Mouse (Mus musculus): ENCODE data around the gene Mdk. TPM values are rescaled to one million over a fixed set of nuclear protein-coding genes. Genes with fewer than 3 reads are reported as not detected.

The Mdk gene
- total RNA-seq (2021) = 10 to 100 TPM in 1 of 2 experiments, 1 to 10 TPM in 1; 6.7 to 11.6 TPM
- long read RNA-seq, experiment 1, partial matches to known transcripts = 1 of 6 reads
- long read RNA-seq, experiment 1, other reads (novel, unspliced or antisense) = 0 of 6 reads
- long read RNA-seq, experiment 2, partial matches to known transcripts = 1 of 3 reads
- long read RNA-seq, experiment 2, other reads (novel, unspliced or antisense) = 0 of 3 reads

DNA sequence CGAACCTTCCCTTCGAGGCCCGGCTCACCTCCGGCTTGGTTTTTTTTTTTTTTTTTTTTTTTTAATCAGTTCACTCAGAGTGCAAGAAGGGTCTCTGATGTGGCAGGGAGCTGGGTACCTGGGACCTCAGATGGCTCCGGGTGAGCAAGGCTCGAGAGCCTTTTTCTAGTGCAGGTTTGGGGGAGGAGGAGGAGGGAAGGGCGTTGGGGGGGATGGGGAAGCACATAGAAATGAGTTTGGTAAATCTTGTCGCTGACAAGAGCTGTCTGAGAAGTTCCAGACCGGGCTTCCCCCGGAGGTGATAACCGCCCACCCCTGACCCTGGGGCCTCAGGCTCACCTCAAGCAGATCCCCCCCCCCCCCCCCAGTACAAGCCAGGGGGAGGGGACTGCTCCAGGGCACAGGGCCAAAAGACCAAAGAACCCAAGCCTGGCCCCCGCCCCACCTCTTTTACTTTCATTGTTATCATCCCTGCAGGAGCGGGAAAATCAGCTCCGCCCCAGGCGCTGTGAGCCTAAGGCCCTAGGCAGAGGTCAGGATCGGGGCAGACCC lies at the start of gene Mdk:
Mdk (minus strand) TSS at position 138 of the 552 bp plus-strand sequence.
- DNase-seq = no peak

DNA sequence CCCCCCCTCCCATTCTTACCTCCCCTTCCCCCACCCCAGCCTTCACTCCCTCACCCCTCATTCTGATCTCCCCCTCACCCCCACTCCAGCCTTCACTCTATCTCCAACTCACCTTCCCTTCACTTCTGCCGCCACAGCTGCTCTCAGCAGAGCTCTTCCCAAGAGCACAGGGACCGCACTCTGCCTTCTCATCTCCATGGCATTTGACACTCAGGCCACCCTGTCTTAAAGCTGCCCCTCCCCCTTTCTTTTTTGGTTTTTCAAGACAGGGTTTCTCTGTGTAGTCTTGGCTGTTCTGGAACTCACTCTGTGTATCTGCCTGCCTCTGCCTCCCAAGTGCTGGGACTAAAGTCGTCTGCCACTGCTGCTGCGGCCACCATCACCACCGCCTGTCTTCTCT lies 48.7 kb upstream of the Mdk start:
- no peak for DNase-seq

DNA sequence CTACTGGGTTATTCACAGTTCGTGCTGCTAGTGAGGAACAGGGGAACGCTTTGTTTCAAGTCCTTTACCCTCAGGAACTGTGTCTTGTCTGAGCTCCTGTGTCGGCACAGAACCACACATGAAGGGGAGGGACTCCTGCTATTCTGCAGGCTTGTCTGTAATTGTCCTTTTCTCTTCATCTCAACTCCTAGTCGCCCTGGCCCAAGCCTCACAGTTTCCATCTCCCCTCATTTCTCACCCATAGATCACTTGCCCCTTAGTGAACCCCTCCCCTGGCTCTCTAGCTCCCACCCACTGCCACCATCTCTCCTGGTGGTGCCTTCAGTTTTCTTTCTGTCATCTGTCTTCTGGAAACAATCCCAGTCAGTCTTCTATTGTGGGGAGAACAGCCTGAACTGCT lies 48.1 kb upstream of the Mdk start:
- DNase-seq = no peak

DNA sequence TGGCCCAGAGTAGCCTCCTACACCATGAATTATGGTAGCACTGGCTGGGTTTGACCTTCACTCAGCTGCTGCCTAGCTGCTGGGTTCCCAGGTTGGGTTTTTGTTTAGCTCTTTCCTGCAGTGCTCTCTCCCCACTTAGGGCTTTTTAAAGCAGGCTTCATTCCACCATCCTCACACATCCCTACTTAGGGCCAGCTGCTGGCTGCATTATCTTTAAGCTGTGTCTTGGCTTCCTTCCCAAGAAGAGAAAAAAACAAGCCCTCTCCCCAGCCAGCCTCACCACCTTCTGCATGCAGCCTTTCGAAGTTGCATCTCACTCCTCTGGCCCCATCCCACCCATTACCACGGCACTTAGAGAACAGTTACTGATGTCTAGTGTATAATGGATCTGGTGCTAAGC lies 46.5 kb upstream of the Mdk start:
- DNase-seq = no peak

DNA sequence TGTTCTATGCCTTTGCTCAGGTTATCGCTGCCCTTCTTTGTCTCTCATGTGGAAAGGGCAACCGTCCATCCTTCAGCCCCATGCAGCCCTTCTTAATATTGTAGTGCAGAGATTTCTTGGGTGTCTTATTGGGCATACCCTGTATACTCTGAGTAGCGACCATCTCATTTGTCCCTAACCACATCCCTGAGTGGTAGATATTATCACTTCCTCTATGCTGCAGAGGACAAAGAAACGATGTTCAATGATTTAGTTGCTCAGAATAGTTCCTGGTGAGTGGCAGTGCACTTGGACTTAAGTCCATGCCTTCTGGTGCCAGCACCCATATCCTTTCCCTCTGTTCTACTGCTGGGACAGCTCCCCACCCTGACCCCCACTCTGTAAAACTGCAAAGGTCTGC lies 45.9 kb upstream of the Mdk start:
- DNase-seq = no peak

DNA sequence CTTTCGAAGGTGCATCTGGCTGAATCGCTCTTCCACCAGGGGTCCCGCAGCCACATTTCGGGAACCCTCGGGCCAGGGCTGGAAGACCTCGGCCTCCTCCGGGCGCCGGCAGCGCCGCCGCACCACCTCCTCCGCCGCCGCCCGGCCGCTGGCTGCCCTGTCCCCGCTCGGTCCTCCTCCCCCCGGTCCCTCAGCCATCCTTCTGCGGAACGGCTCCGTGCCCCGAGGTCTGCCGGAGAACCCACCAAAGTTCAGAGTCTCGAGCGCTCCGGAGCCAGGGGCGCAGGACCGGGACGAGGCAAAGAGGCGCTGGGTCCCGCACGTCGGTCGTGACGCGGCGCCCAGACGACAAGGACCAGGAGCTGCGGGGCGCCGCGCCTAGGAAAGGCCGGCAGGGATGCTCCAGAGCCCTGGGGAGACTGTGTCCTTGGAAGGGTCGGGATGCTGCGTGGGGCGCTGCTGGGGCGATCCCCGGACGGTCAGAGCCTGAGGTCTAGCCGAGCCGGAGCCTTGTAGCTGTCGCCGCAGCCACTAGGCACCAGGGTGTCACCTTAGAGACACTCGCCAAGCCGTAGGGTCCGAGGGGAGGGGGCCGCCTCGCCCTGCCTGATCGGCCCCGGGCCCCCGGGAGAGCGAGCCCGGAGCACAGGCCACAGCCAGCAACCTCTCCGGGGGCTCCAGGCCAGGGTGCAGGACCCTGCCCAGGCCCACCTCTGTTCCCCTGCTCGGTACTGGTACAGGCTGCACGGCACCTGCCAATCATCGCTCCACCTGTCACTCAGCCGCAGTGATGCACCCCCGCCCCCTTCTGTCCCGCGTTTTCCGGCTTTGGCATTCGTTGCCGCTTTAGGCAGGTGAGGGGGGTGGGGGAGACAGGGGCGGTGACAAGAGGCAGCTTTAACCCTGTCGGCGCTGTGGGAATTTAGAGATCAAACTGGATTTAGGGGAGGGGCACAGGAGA lies 43.8 kb upstream of the Mdk start, which contains the start of gene Dgkz:
Dgkz (minus strand) TSS at position 284 of the 961 bp plus-strand sequence.
- DNase-seq = no peak

DNA sequence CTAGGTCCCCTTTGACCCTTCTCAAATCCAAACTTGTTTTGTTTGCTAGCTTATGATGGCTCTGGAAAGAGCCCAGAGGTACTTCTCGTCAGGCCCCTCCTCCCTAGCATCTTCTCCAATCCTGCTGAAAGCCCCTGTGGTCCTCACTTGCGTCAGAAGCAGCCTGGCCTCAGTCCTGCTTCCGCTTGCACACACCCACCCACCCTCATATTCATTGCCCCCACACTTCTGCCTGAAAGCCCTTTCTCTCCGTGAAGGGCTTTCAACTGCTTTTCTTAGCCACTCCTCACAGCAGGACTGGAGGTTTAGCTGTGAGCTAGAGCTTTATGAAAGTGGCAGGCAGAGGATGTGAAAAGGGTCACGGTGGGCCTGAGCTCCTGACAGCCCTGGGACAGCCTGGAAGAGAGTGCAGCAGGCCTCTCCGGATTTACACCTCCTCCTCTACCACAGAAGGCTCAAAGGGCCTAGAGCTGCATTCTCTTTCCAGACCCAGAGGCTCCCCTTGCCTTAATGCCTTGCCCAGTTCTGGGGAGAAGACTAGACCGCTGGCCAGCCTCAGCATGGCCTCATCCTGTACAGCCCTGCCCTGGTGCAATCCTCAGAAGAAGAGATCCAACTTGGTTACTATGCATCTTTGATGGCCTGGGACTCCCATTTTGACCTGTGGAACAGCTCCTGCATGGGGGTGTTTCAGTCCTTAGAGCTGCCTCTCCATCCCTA lies 41.5 kb upstream of the Mdk start:
- DNase-seq = no peak

DNA sequence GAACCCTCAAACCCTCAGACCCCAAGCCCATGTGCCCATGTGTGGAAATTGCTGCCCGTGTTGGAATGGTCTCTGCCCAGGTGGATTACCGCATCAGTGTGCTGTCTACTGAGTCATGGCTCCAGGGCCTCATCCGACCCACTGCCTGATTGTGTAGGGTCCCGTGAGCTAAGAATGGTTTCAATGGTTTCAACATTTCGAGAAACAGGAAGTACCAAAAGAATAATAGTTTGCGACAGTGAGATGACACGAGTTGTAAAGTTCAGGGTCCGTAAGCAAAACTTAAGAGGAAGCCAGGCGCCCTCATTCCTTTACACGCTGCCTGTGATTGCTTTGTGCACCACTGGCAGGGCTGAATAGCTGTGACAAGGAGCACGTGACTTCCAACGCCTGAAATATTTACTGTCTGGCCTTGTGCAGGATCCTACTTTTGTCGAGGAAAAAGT lies 40.0 kb upstream of the Mdk start:
- DNase-seq = peak in 1 of 2 experiments; percentile 49

DNA sequence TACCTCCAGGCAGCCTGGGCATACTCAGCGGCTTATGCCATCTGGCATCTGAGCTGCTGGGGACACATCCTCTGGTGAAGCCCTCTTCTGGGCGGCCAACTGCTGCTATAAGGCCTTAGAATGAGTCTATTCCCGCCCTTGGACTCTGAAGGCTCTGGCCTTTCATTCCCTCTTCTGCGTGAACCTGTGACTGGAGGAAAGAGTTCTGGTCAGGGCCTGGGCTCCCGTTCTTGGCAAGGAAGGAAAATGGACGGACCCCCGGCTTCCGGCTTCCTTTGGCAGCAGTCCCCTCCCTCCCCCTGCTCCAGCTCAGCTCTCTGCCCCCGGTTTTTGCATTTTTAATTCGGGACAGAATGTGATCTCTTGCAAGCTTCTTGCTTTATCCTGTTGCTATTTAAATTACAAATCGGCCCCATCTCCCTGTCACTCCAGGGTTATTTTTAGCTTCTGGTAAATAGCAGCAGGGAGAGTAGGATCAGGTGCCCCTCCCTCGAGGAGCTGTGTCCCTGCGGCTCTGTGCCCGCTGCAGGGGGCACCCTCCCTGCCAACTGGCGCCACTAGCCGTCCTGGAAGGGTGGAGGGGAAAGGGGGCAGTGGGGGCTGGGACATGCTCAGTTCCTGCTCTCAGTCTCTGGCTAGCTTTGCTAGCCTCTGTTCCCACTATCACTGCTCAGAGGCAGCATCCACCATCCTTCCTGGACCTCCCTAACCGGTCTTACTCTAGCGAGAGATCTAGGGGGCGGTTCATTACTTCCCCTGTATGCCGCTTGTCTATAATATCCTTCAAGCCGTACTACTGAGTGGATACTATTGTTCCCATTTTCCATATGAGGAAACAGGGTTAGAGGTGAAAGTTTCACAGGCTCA lies 39.4 kb upstream of the Mdk start:
- DNase-seq = no peak

DNA sequence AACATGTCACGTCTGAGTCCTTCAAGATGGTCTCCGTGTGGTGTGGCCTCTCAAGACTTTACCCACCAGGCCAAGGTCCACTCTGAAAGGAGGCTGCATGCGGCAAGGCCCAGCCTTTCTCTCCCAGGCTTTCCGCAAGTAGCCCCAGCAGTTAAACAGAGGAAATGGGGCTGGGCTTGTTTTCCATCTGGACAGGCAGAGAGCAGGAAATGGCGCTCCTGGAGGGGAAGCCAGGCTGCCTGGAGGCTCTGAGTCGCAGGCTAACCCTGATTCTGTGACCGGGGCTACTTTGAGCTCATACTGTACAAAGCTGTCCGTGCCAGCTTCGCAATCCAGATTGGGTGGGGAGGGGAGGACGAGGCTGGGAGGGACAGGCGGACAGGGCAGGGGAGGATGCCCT lies 35.9 kb upstream of the Mdk start:
- no peak for DNase-seq

DNA sequence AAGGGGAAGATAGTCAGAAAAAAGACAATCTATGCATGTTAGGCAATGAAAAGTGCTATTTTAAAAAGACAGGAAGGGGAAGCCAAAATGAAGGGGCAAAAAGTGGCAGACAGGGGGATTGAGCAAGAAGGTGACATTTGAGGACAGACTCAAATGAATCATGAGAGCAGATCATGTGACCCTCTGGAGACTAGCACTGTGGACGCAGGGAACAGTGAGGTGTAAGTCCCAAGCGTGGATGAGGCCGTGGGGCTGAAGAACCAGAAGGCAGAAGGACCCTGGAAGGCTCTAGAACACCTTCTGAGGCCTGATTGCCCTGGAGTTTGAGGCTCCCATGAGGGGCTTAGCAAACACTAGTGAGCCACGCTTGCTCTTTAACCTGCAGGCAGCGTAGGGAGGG lies 34.3 kb upstream of the Mdk start:
- DNase-seq = no peak

DNA sequence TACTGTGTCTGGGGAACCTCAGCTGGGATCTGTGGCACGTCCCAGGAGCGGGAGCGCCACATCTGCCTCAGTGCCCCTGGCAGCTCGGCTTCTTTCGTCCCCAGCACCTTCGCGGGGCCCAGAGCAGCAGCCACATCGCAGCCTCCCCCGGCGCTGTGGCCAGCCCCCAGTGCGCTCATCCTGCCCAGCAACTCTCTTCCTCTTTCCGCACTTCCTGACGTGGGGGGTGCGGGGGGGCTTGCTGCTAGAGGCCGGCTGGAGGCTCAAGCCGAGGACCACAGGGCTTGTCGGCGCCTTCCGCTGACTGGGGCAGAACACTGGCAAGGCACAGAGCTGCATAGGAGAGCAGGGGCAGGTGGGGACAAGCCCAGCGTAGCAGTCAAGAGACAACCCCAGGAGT lies 33.3 kb upstream of the Mdk start:
- DNase-seq = peak; percentile 72 to 87

DNA sequence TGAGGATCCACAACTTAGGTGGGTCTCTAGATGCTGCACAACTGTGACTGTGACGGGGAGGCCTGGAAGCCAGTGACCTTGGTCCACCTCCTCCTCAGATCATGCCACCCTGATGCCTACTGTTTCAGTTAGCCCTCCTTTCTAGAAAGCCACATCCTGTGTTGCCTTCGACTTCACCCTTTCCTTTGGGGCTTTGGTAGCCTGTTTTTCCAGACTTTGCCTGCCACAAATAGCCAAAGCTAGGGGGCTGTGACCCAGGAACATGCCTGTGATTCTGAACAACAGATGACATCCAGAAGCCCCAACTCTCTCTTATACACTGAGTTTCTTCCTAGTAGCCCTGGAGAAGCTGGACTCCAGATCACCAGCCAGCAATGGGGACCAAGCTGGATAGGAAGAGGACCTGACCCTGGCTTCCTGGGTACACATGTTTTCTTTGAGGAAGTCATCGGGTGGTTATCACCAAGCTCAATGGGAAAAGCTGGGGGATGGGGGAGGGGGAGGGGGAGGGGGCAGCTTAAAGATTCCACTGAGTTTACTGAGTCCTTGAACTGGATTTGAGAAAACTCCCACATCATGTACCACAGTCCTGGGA lies 32.6 kb upstream of the Mdk start:
- no peak for DNase-seq

DNA sequence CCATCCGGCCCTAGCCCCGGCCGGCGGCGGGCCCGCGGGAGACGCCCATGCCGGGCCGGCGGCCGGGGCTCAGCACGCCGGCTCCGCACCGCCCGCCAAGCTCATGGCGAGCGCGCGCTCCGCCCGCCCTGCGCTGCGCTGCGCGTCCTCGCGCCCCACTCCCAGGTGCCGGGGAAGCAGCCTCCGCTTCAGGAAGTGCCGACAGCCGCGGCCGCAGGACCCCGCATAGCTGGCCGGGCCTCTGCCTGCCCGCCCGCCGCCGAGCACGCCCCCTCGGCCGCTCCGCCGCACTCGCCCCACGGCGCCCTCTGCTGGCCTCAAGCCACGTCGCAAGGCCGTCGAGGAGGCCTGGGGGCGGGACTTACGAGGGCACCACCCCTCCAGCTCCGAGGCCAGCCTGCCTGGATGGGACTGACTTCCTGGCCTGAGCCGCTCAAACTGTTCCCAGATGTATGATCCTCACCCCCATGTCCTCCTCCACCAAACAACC lies 31.4 kb upstream of the Mdk start:
- DNase-seq = peak; percentile 98

DNA sequence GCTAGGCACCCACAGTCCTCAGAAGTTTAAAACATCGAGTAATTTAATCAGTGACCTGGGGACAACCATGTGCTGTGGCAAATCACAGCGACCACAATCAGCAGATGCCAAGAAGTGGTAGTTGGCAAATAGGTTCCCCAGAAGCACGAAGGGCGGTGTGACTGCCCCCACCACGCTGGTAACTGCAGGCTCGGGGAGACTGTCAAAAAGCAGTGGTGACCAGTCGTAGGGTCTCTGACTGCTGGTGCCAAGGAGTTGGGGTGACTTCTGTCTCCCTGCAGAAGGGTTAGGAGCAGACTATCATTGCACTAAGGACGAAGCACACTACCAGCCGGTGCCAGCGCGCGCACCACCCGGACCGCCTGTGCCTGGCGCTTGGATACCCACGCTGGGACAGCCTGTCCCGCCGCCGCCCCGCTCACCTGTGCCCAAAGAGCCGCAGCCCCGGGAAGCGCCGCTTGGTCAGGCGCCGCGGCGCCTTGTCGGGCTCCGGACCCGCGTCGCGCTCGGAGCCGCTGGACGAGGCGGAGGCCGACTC lies 30.8 kb upstream of the Mdk start:
- peak in 1 of 2 experiments; percentile 63 for DNase-seq

DNA sequence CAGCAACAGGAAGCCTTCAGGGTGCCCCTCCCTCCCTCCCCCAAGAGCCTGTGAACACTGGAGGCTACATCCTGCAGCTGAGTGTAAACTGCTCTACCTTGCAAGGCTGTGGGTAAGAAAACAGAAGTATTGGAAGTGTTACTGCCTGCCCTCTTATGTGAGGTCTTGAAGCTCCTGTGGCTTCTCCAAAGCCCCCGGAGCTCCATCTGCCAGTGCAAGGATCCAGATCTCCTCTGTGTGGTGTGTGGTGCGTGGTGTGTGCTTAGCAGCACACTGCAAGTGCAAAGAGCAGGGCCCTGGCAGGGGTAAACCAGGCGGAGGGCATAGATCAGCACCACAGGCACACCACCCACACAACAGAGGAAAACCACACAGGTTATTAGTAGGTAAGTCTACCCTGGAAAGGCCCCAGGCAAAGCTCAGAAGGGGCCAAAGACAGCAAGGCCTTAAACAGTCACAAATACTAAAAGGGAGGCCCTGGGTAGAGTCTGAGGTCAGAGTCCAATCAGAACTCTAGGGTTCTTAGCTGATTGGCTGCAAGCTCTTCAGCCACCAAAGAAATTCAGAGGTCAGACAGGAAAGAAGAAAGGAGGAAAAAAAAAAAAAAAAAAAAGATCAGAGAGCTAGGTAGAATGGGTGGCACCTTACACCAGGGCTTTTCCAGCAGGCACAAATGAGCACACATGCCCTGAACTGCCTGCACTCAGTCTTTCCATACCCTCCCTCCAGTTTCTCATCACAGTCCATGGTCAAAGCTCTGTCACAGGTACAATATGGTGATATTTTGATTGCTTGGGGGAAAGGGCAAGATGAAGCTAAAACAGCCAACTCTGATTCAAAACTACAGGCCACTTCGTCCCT lies 30.0 kb upstream of the Mdk start:
- DNase-seq = no peak

DNA sequence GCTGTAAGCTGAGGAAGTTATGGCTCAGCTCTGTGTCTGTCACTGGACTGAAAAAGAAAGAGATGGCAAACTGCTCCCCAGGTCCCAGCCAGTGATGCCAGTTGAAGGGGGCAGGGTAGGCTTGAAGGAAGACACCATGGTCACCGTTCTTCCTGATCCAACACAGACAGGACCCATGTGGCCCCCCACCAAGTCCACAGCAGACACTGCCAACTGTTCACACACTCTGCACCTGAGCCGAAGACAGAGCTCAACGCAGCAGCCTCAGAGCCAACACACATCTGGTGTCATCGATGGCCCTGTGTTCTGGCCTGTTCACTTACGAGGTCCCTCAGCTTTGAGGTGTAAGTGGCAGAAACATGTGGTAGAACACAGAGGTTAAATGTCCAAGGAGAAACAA lies 28.4 kb upstream of the Mdk start:
- DNase-seq = no peak

DNA sequence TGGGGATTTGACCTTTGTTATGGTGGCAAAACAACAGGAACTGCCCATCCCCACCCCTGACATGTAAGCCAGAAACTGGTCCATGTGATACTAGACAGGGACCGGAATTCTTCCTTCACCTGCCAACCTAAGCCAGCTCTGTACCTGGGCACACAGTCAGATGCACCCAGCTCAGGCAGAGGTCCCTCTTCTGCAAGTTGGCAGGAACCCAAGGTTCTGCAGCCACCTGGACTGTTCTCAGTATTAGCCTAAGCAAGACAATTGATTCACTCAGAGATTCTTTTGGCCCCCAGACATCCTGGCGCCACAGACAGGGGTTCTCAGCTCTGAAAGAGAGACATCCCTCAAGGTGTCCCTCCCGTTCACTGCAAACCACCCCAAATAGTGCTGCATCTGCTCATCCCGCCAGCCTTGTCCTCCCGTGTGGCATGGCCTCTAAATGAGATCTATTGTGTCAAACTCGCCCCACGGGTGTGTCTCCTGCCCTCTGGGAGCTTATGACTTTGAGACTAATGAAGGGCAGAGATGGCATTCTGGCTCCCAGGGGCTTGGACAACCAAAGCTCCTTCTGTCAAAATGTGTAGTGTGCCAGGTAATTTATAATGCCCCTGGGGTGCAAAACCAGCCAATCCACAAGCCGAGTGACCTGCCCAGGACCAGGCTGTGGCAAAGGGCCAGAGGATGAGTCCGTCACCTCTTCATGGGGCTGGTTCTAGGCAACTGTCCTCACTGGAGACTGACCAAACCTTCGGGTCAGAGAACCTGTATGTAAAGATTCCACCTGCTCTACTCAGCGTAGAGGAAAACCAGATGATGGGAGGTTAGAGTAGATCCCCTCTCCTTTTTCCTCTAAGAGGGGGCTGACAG lies 27.7 kb upstream of the Mdk start:
- no peak for DNase-seq

Data from adrenal gland, postnatal 36 days (tissue).